Mouse (Mus musculus): ENCODE data around the gene Ccnyl1. TPM values are rescaled to one million over a fixed set of nuclear protein-coding genes. Genes with fewer than 3 reads are reported as not detected.

Gene Ccnyl1
- polyA plus RNA-seq, 1 experiment from 2014 or later, result 7.2 TPM

GRCm38 (mm10) chr1:64757254-64757653, 67.0 kb downstream of the Ccnyl1 start:
- DNase-seq (ENCODE audit: low spot score), result no peak
- Histone ChIP-seq H3K36me3 (ENCODE audit: control insufficient read depth, insufficient read depth, low read length) (no peaks in the 10 kb centered on the region), H3K27ac (ENCODE audit: low read depth) (no peak overlapping the region), H3K4me3 (ENCODE audit: low read depth, low read length) (no peak overlapping the region), H3K9me3 (ENCODE audit: control insufficient read depth, low read length) (no peaks in the 10 kb centered on the region), H3K27me3 (replicated peaks; ENCODE audit: control insufficient read depth, insufficient read depth, low read length) (no peaks in the 10 kb centered on the region), H3K4me1 (replicated peaks; ENCODE audit: control insufficient read depth, insufficient read depth, low read length) (no peaks in the 10 kb centered on the region), H3K9ac (ENCODE audit: low read length) (no peak overlapping the region), H3K4me2 (ENCODE audit: low read length) (no peak overlapping the region)
- no peak for ATAC-seq (replicated peaks; ENCODE audit: low FRiP score, low TSS enrichment, low read depth)
- WGBS, result 34% methylated on average over 2 of the region's 2 CpGs

- Histone ChIP-seq H3K4me2 (ENCODE audit: low read length) (no peak overlapping the region), H3K36me3 (ENCODE audit: control insufficient read depth, insufficient read depth, low read length) (no peaks in the 10 kb centered on the region), H3K9ac (ENCODE audit: low read length) (no peak overlapping the region), H3K27ac (ENCODE audit: low read depth) (no peak overlapping the region), H3K4me1 (replicated peaks; ENCODE audit: control insufficient read depth, insufficient read depth, low read length) (no peaks in the 10 kb centered on the region), H3K4me3 (ENCODE audit: low read depth, low read length) (no peak overlapping the region), H3K27me3 (replicated peaks; ENCODE audit: control insufficient read depth, insufficient read depth, low read length) (no peaks in the 10 kb centered on the region), H3K9me3 (ENCODE audit: control insufficient read depth, low read length) (no peaks in the 10 kb centered on the region)
- DNase-seq (ENCODE audit: low spot score), result no peak
- WGBS, result 78% methylated on average over 5 of the region's 5 CpGs
- ATAC-seq (replicated peaks; ENCODE audit: low FRiP score, low TSS enrichment, low read depth), result no peak
Measured at GRCm38 (mm10) chr1:64757766-64758165, 67.5 kb downstream of the Ccnyl1 start.

DNA sequence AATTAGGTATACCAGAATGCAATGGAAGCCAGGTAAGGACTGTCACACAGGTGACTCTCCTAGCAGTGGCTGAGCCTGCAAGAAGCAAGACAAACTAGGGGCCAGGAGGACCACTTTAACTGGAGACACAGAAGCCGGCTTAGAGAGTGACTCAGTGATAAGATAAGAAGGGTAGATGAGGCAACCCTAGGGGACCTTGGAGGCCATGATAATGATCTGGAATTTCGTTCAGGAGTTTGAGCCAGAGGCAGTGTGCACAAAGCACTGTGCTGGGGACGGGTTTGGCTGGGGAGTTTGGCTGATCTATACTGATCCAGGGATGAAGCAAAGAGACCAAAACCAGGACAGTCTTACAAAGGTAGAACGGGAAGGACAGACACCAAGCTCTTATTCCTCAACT, 71.4 kb downstream of the Ccnyl1 start:
- ATAC-seq (replicated peaks; ENCODE audit: low FRiP score, low TSS enrichment, low read depth), result no peak
- Histone ChIP-seq H3K27ac (ENCODE audit: low read depth) (no peak overlapping the region), H3K9ac (ENCODE audit: low read length) (no peak overlapping the region), H3K4me3 (ENCODE audit: low read depth, low read length) (no peak overlapping the region), H3K4me2 (ENCODE audit: low read length) (no peak overlapping the region), H3K36me3 (ENCODE audit: control insufficient read depth, insufficient read depth, low read length) (no peaks in the 10 kb centered on the region), H3K4me1 (replicated peaks; ENCODE audit: control insufficient read depth, insufficient read depth, low read length) (no peaks in the 10 kb centered on the region), H3K27me3 (replicated peaks; ENCODE audit: control insufficient read depth, insufficient read depth, low read length) (no peaks in the 10 kb centered on the region), H3K9me3 (ENCODE audit: control insufficient read depth, low read length) (no peaks in the 10 kb centered on the region)
- 73% methylated on average over 4 of the region's 4 CpGs for WGBS
- DNase-seq (ENCODE audit: low spot score), result no peak

- ATAC-seq (replicated peaks; ENCODE audit: low FRiP score, low TSS enrichment, low read depth), result no peak
Measured at GRCm38 (mm10) chr1:64770169-64770568, 79.9 kb downstream of the Ccnyl1 start.

GRCm38 (mm10) chr1:64773305-64773704, 83.0 kb downstream of the Ccnyl1 start:
- ATAC-seq (replicated peaks; ENCODE audit: low FRiP score, low TSS enrichment, low read depth) (no peak), DNase-seq (ENCODE audit: low spot score) (no peak)
- WGBS, result 74% methylated on average over 4 of the region's 4 CpGs

More at GRCm38 (mm10) chr1:64770169-64770568, 79.9 kb downstream of the Ccnyl1 start:
- 25% methylated on average over 6 of the region's 6 CpGs for WGBS
- no peak overlapping the region for H3K4me2 ChIP-seq (ENCODE audit: low read length)
- no peaks in the 10 kb centered on the region for H3K9me3 ChIP-seq (ENCODE audit: control insufficient read depth, low read length)
- no peaks in the 10 kb centered on the region for H3K36me3 ChIP-seq (ENCODE audit: control insufficient read depth, insufficient read depth, low read length)
- no peak overlapping the region for H3K9ac ChIP-seq (ENCODE audit: low read length)
- H3K27me3 ChIP-seq (replicated peaks; ENCODE audit: control insufficient read depth, insufficient read depth, low read length), result no peaks in the 10 kb centered on the region
- no peak for DNase-seq (ENCODE audit: low spot score)
- H3K4me3 ChIP-seq (ENCODE audit: low read depth, low read length), result no peak overlapping the region
- no peak overlapping the region for H3K27ac ChIP-seq (ENCODE audit: low read depth)
- H3K4me1 ChIP-seq (replicated peaks; ENCODE audit: control insufficient read depth, insufficient read depth, low read length), result peaks cover 9% of the 10 kb centered on the region; the same call in 1 of the 2 replicates

More at GRCm38 (mm10) chr1:64773305-64773704, 83.0 kb downstream of the Ccnyl1 start:
- H3K9ac ChIP-seq (ENCODE audit: low read length), result no peak overlapping the region
- H3K4me2 ChIP-seq (ENCODE audit: low read length), result no peak overlapping the region
- H3K4me1 ChIP-seq (replicated peaks; ENCODE audit: control insufficient read depth, insufficient read depth, low read length), result peaks cover 9% of the 10 kb centered on the region; the same call in 1 of the 2 replicates
- no peaks in the 10 kb centered on the region for H3K36me3 ChIP-seq (ENCODE audit: control insufficient read depth, insufficient read depth, low read length)
- no peaks in the 10 kb centered on the region for H3K27me3 ChIP-seq (replicated peaks; ENCODE audit: control insufficient read depth, insufficient read depth, low read length)
- no peak overlapping the region for H3K4me3 ChIP-seq (ENCODE audit: low read depth, low read length)
- H3K9me3 ChIP-seq (ENCODE audit: control insufficient read depth, low read length), result no peaks in the 10 kb centered on the region
- no peak overlapping the region for H3K27ac ChIP-seq (ENCODE audit: low read depth)

Other genes with a start within 250 kb of the Ccnyl1 start
- 38.9 and 41.3 TPM in 2 replicates for gene Creb1, start 157.8 kb upstream of the Ccnyl1 start, polyA plus RNA-seq (2014; fragmentation: Nextera tagmentation; extraction: Ambion mirVana)
- gene Mettl21a, start 73.2 kb upstream of the Ccnyl1 start, polyA plus RNA-seq (2014; fragmentation: Nextera tagmentation; extraction: Ambion mirVana), result 17.7 and 21.2 TPM in 2 replicates
- gene Fzd5, start 47.3 kb downstream of the Ccnyl1 start, polyA plus RNA-seq (2014; fragmentation: Nextera tagmentation; extraction: Ambion mirVana), result 7.0 and 9.0 TPM in 2 replicates